Mouse (Mus musculus): ENCODE results near the gene Zg16. TPM values are rescaled to one million over a fixed set of nuclear protein-coding genes. Genes with fewer than 3 reads are reported as not detected.

Gene Zg16
- polyA plus RNA-seq, 1 experiment, result not detected

GRCm38 (mm10) chr7:127021563-127022527 lies 65.3 kb downstream of the Zg16 start:
- no peak overlapping the region for H3K4me3 ChIP-seq
- H3K4me2 ChIP-seq (ENCODE audit: low read depth), result no peak overlapping the region
- TF ChIP-seq POLR2AphosphoS2 (IDR thresholded peaks at IDR 0.05; ENCODE audit: insufficient read length, low read depth) (peak; percentile 72), TCF3 (IDR thresholded peaks at IDR 0.05; ENCODE audit: insufficient read length, low read depth) (no peak), REST (IDR thresholded peaks at IDR 0.05; ENCODE audit: insufficient read depth, insufficient read length) (no peak), TCF12 (IDR thresholded peaks at IDR 0.05; ENCODE audit: insufficient read depth, poor library complexity, severe bottlenecking) (no peak)
- peaks cover 11% of the 10 kb centered on the region for H3K36me3 ChIP-seq (ENCODE audit: control insufficient read depth, insufficient read depth)
- peaks cover 20% of the 10 kb centered on the region for H3K79me2 ChIP-seq (ENCODE audit: control insufficient read depth, insufficient read depth)
- H3K27me3 ChIP-seq (ENCODE audit: control insufficient read depth, insufficient read depth, insufficient read length), result no peaks in the 10 kb centered on the region
- H3ac ChIP-seq (ENCODE audit: control insufficient read depth, insufficient read length), result no peak overlapping the region

DNA sequence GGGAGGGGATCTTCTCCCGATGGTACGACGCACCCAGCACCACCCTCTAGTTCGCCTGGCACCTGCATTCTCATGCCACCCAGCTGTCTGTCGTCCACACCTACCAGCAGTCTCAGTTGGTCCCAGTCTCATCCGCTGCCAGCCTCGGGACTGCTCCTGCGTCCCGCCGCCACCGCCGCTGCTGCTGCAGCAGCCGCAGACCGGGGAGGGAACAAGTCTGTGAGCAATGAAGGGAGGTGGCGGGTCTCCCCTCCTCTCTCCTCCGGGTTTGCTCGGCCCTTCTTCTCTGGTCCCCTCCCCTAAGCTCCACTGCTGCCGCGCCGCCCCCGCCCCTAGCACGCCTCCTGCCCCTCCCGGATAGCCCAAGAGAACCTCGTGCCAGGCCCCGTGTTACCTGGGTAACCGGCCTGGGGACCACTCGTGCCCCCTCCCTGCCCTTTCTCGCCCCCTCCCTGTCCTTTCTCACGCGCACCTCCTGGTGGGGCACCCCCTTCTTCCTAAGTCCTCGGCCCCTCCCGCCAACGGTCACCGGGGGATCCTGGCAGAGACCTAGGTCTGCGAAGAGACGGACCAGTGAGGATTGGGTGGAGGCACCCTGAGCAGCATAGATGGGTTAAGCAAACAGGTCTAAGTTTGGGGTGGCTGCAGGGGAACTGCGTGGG lies 66.1 kb downstream of the Zg16 start, which contains the start of the genes Gm42742 and Prrt2:
Gene Gm42742 (minus strand): TSS at position 197 of the 662 bp plus-strand sequence.
Gene Prrt2 (minus strand): TSS at position 311 of the 662 bp plus-strand sequence.
- no peak for TF ChIP-seq MYOG (IDR thresholded peaks at IDR 0.05; ENCODE audit: control insufficient read depth in 1 of 3, insufficient read depth in 1 of 3, insufficient read length in 2 of 3, low read depth in 2 of 3)
- TF ChIP-seq SRF (IDR thresholded peaks at IDR 0.05; ENCODE audit: control insufficient read depth, insufficient read length, low read depth), result no peak
- TF ChIP-seq POLR2AphosphoS2 (IDR thresholded peaks at IDR 0.05; ENCODE audit: insufficient read length, low read depth), result peak; percentile 65
- TF ChIP-seq CEBPB (IDR thresholded peaks at IDR 0.05; ENCODE audit: insufficient read depth, poor library complexity, severe bottlenecking), result no peak
- no peak for TF ChIP-seq REST (IDR thresholded peaks at IDR 0.05; ENCODE audit: insufficient read depth, insufficient read length)
- TF ChIP-seq MYOD1 (IDR thresholded peaks at IDR 0.05; ENCODE audit: control insufficient read depth in 1 of 3, insufficient read length in 2 of 3, low read depth in 2 of 3), result no peak
- no peak for TF ChIP-seq MAX (IDR thresholded peaks at IDR 0.05; ENCODE audit: low read depth)
- no peak for TF ChIP-seq POLR2A (IDR thresholded peaks at IDR 0.05; ENCODE audit: insufficient read length, low read depth)
- Histone ChIP-seq H3K4me3 (no peak within 1 kb of the TSS), H3K36me3 (ENCODE audit: control insufficient read depth, insufficient read depth) (peaks cover 11% of the 10 kb centered on the region), H3ac (ENCODE audit: control insufficient read depth, insufficient read length) (no peak within 1 kb of the TSS), H3K4me2 (ENCODE audit: low read depth) (no peak within 1 kb of the TSS), H3K79me2 (ENCODE audit: control insufficient read depth, insufficient read depth) (peaks cover 20% of the 10 kb centered on the region), H3K27me3 (ENCODE audit: control insufficient read depth, insufficient read depth, insufficient read length) (no peaks in the 10 kb centered on the region)

GRCm38 (mm10) chr7:127020491-127020890 lies 66.6 kb downstream of the Zg16 start:
- H3K4me2 ChIP-seq (ENCODE audit: low read depth), result no peak overlapping the region
- TF ChIP-seq REST (IDR thresholded peaks at IDR 0.05; ENCODE audit: insufficient read depth, insufficient read length), result no peak
- TF ChIP-seq E2F4 (IDR thresholded peaks at IDR 0.05; ENCODE audit: insufficient read depth), result no peak

DNA sequence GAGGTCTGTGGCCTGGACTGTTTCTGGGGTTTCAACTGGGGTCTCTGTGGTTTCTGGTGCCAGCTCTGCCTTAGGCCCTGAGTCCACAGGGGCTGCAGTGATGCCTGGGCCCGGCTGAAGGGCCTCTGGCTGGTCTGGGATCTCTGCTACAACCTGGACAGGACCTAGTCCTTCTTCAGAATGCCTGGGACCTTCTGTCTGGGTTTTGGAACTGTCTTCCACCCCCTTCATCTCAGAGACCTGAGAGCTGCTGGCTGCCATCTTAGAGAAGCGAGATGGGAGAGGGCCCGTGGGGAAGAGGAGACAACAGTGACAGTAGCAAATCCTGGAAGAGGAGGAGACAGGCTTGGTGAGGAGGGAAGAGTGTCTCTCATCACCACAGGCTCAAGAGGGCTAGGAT lies 67.1 kb downstream of the Zg16 start:
- TF ChIP-seq POLR2AphosphoS2 (IDR thresholded peaks at IDR 0.05; ENCODE audit: insufficient read length, low read depth) (no peak), USF1 (IDR thresholded peaks at IDR 0.05; ENCODE audit: low read depth) (no peak), TCF12 (IDR thresholded peaks at IDR 0.05; ENCODE audit: insufficient read depth, poor library complexity, severe bottlenecking) (no peak), POLR2A (IDR thresholded peaks at IDR 0.05; ENCODE audit: insufficient read length, low read depth) (no peak), CEBPB (IDR thresholded peaks at IDR 0.05; ENCODE audit: insufficient read depth, poor library complexity, severe bottlenecking) (no peak), REST (IDR thresholded peaks at IDR 0.05; ENCODE audit: insufficient read depth, insufficient read length) (no peak), SRF (IDR thresholded peaks at IDR 0.05; ENCODE audit: control insufficient read depth, insufficient read length, low read depth) (no peak), MAX (IDR thresholded peaks at IDR 0.05; ENCODE audit: low read depth) (no peak), MYOD1 (IDR thresholded peaks at IDR 0.05; ENCODE audit: control insufficient read depth in 1 of 3, insufficient read length in 2 of 3, low read depth in 2 of 3) (no peak), E2F4 (IDR thresholded peaks at IDR 0.05; ENCODE audit: insufficient read depth) (no peak), TCF3 (IDR thresholded peaks at IDR 0.05; ENCODE audit: insufficient read length, low read depth) (no peak), MYOG (IDR thresholded peaks at IDR 0.05; ENCODE audit: control insufficient read depth in 1 of 3, insufficient read depth in 1 of 3, insufficient read length in 2 of 3, low read depth in 2 of 3) (no peak)
- Histone ChIP-seq H3K79me2 (ENCODE audit: control insufficient read depth, insufficient read depth) (peaks cover 24% of the 10 kb centered on the region), H3K4me2 (ENCODE audit: low read depth) (no peak overlapping the region), H3K36me3 (ENCODE audit: control insufficient read depth, insufficient read depth) (peaks cover 11% of the 10 kb centered on the region), H3ac (ENCODE audit: control insufficient read depth, insufficient read length) (no peak overlapping the region), H3K4me3 (no peak overlapping the region), H3K27me3 (ENCODE audit: control insufficient read depth, insufficient read depth, insufficient read length) (no peaks in the 10 kb centered on the region)

More at GRCm38 (mm10) chr7:127020491-127020890, 66.6 kb downstream of the Zg16 start:
- Histone ChIP-seq H3K4me3 (no peak overlapping the region), H3K36me3 (ENCODE audit: control insufficient read depth, insufficient read depth) (peaks cover 11% of the 10 kb centered on the region), H3K79me2 (ENCODE audit: control insufficient read depth, insufficient read depth) (peaks cover 23% of the 10 kb centered on the region), H3K27me3 (ENCODE audit: control insufficient read depth, insufficient read depth, insufficient read length) (no peaks in the 10 kb centered on the region), H3ac (ENCODE audit: control insufficient read depth, insufficient read length) (no peak overlapping the region)
